Mouse (Mus musculus) small intestine, adult 2 months (tissue): ENCODE data around the gene Casq1.

Source experiments
- CTCF ChIP-seq: fragments of 200-500 bp; IDR thresholded peaks from 2 replicates; pipeline ENCODE4 v1.5.1; 2012; ENCODE audit warnings: low read depth, mild to moderate bottlenecking, control low read depth, inconsistent platforms, low read length, moderate library complexity, mixed read lengths; ENCODE audit not compliant: insufficient replicate concordance, insufficient read length; ENCODE audit errors: extremely low read depth
- POLR2A ChIP-seq: fragments of 200-500 bp; IDR thresholded peaks from 2 replicates; pipeline ENCODE4 v1.6.1; 2012; ENCODE audit warnings: low read depth, mild to moderate bottlenecking, control low read depth, inconsistent platforms, low read length, moderate library complexity

DNA sequence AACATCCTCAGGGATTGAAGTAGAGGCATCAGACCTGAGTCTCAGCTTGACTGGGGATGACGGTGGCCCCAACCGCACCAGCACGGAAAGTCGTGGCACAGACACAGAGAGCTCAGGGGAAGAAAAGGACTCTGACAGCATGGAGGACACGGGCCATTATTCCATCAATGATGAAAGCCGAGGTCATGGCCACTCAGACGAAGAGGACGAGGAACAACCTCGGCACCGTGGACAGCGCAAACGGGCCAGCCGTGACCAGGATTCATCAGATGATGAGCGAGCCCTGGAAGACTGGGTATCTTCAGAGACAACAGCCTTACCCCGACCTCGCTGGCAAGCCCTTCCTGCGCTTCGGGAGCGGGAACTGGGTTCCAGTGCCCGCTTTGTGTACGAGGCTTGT lies 47.3 kb downstream of the Casq1 start:
- no peak for TF ChIP-seq CTCF
- TF ChIP-seq POLR2A: no peak
